Mouse (Mus musculus) midbrain, embryonic 11.5 days (tissue): ENCODE measurements around the gene Nkx2-2. TPM values are rescaled to one million over a fixed set of nuclear protein-coding genes. Genes with fewer than 3 reads are reported as not detected.

Experiments used
- ATAC-seq: fragments of 200-750 bp; cut with Nextera tagmentation; 2 replicates; pipeline ENCODE4 v1.8.0; 2017; ENCODE audit warnings: moderate TSS enrichment, moderate library complexity; ENCODE audit not compliant: low FRiP score
- DNase-seq: peaks from one replicate; pipeline ENCODE4 v3.0.0; 2015; ENCODE audit warnings: low spot score; ENCODE audit errors: missing footprints
- H3K27ac ChIP-seq: fragments of 300-500 bp; sonication (generic); 2 replicates; pipeline ENCODE4 v1.5.1; 2014; ENCODE audit warnings: low read depth, low read length
- H3K27me3 ChIP-seq: fragments of 300-500 bp; sonication (generic); 2 replicates; pipeline ENCODE4 v1.6.1; 2014; ENCODE audit warnings: mild to moderate bottlenecking, low read length, moderate library complexity, mixed read lengths; ENCODE audit not compliant: control insufficient read depth, insufficient read depth
- H3K36me3 ChIP-seq: fragments of 300-500 bp; sonication (generic); 2 replicates; pipeline ENCODE4 v1.6.1; 2014; ENCODE audit warnings: mild to moderate bottlenecking, low read length, moderate library complexity, mixed read lengths; ENCODE audit not compliant: control insufficient read depth, insufficient read depth
- H3K4me1 ChIP-seq: fragments of 300-500 bp; sonication (generic); 2 replicates; pipeline ENCODE4 v1.6.1; 2014; ENCODE audit warnings: low read length; ENCODE audit not compliant: control insufficient read depth, insufficient read depth
- H3K4me2 ChIP-seq: fragments of 300-500 bp; sonication (generic); 2 replicates; pipeline ENCODE4 v1.6.1; 2014; ENCODE audit warnings: mild to moderate bottlenecking, moderate library complexity
- H3K4me3 ChIP-seq: fragments of 300-500 bp; sonication (generic); 2 replicates; pipeline ENCODE4 v1.5.1; 2014; ENCODE audit warnings: low read depth, low read length
- H3K9ac ChIP-seq: fragments of 300-500 bp; sonication (generic); 2 replicates; pipeline ENCODE4 v1.6.1; 2014; ENCODE audit warnings: low read length
- H3K9me3 ChIP-seq: fragments of 300-500 bp; sonication (generic); 2 replicates; pipeline ENCODE4 v1.6.1; 2016; ENCODE audit warnings: low read length; ENCODE audit not compliant: control insufficient read depth
- WGBS: fragments of 180-500 bp; shearing (Covaris S2); extraction: QIAGEN DNeasy Blood & Tissue Kit; methylation state at CpG from one replicate; pipeline ENCODE4 v1.1.7; 2014; 5-methylcytosine and 5-hydroxymethylcytosine counted together
- polyA plus RNA-seq: library from polyadenylated mRNA; unstranded; fragments of >200 nt; fragmentation: Nextera tagmentation; extraction: Ambion mirVana; gene quantifications from 2 replicates; pipeline ENCODE4 v1.2.1, GENCODE M21; 2014

The Nkx2-2 gene
- polyA plus RNA-seq, 1 experiment from 2014 or later: 14.7 TPM

DNA sequence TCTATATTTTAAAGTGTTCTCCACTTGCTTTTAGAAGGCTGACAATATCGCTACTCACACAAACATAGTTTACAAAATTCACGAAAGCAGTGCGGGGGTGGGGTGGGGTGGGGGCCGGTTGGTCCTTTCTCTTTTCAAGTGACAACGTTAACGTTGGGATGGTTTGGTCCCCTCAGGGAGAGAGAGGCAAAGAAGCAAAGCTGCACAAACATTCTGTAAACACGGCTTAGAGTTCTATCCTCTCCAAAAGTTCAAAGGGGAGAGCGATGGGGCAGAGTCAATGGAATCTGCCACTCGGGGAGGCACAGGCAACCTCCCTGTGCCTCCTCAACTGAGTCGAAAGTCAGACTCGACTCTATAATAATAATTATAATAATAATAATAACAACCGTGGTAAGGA lies 10.5 kb downstream of the Nkx2-2 start:
- Histone ChIP-seq H3K4me2 (peak overlapping the region; percentile 39), H3K36me3 (no peaks in the 10 kb centered on the region), H3K4me3 (peak overlapping the region; percentile 37), H3K27me3 (peaks cover 90% of the 10 kb centered on the region), H3K4me1 (peaks cover 38% of the 10 kb centered on the region), H3K9ac (peak overlapping the region; percentile 56), H3K9me3 (no peaks in the 10 kb centered on the region), H3K27ac (no peak overlapping the region; the same call in 1 of the 2 replicates)
- DNase-seq (peak; percentile 93), ATAC-seq (no peak)
- under 1% methylated on average over 12 of the region's 12 CpGs for WGBS

DNA sequence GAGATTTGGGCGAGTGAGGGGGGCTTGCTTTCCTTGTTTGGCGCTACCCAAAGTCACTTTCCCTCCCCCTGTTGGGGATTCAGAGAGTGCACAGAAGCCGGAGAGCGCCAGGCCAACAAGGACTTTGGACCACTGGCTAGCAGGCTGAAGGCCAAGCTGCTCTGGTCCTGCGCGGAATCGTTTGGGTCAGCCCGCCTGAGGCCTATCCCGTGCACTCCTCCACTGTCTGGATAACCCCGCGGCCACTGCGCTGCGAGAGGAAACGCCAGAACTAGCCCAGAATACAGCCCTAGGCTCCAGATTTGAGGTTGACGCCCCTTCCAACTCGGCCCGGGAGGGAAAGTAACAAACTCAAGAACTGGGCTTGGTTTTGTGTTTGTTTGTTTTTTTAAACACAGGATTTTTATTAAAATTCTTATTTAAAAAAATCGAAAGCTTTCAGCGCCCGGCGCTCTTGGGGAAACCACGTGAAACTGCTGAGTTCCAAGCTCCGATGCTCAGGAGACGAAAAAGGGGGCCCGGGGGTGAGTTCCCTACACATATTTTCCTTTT lies 11.3 kb downstream of the Nkx2-2 start:
- ATAC-seq: no peak
- no peaks in the 10 kb centered on the region for H3K36me3 ChIP-seq
- H3K4me3 ChIP-seq: peak overlapping the region; percentile 37
- DNase-seq: peak; percentile 95
- WGBS: 1% methylated on average over 25 of the region's 25 CpGs
- peaks cover 90% of the 10 kb centered on the region for H3K27me3 ChIP-seq
- no peak overlapping the region for H3K27ac ChIP-seq
- H3K4me1 ChIP-seq: peaks cover 39% of the 10 kb centered on the region
- H3K4me2 ChIP-seq: peak overlapping the region; percentile 39
- H3K9me3 ChIP-seq: no peaks in the 10 kb centered on the region
- peak overlapping the region; percentile 56 for H3K9ac ChIP-seq

DNA sequence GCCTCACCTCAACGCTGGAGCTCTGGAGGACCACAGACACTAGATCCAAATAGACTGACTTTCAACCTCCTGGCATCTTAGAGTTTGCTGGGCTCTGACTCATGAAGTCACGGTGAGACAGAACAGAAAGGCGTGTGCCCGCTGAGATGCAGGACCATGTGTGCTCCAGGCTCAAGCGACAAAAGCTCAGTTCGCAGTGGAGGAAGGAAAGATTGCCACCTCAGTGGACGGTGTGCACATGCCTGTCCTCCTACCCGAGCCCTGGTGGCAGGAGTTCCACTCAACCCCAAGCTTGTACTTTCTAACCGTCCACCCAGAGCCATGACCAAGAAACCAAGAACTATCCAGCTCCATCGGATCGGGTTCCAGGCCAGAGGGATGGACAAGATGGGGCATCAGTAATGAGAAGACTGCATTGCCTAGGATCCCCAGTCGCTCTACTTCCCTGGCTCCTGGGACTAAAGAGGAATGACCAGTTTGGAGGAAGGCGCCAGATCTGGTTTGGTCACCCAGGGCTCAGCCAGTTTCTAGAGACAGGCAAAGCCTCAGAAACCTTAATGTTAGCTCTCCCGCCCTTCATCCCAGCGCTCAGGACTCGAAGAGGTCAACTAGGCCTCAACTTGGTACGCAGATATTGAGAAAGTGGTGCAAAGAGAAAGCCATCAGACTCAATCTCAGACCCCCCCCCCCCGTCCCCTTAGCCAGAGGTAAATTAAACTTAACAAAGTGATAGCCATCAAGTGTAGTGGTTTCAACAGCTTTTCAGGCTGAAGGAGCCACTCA lies 11.9 kb downstream of the Nkx2-2 start:
- Histone ChIP-seq H3K9ac (peak overlapping the region; percentile 56), H3K27ac (peak overlapping the region; percentile 32; the same call in 1 of the 2 replicates)
- WGBS: 6% methylated on average over 18 of the region's 18 CpGs

DNA sequence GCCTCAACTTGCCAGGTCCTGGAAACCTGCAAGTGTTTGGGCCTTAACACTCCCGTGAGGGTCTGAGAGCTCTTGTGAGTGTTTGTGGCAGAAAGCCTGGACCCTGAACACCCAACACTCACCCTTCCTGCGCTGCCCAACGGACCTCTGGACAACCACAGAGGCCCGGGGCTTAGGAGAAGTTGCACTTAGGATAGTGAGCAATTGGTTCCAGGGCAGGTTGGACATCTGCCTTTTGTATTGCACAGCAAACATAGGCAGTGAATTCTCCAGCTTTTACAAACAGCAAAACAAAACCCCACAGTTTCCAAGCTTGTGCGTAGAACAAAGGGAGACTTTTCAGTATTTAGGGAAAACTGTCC lies 12.8 kb downstream of the Nkx2-2 start:
- H3K4me1 ChIP-seq: peaks cover 31% of the 10 kb centered on the region
- ATAC-seq: no peak
- H3K4me3 ChIP-seq: peak overlapping the region; percentile 13; the same call in 1 of the 2 replicates
- no peaks in the 10 kb centered on the region for H3K36me3 ChIP-seq
- H3K27me3 ChIP-seq: peaks cover 80% of the 10 kb centered on the region
- peak overlapping the region; percentile 71 for H3K27ac ChIP-seq
- peak; percentile 96 for DNase-seq
- peak overlapping the region; percentile 39 for H3K4me2 ChIP-seq
- WGBS: under 1% methylated on average over 5 of the region's 5 CpGs
- peak overlapping the region; percentile 42 for H3K9ac ChIP-seq
- no peaks in the 10 kb centered on the region for H3K9me3 ChIP-seq

More for the DNA sequence above, 11.9 kb downstream of the Nkx2-2 start:
- Histone ChIP-seq H3K36me3 (no peaks in the 10 kb centered on the region), H3K4me2 (peak overlapping the region; percentile 39), H3K4me1 (peaks cover 33% of the 10 kb centered on the region), H3K4me3 (peak overlapping the region; percentile 37), H3K27me3 (peaks cover 86% of the 10 kb centered on the region), H3K9me3 (no peaks in the 10 kb centered on the region)
- DNase-seq: peak; percentile 96
- no peak for ATAC-seq

DNA sequence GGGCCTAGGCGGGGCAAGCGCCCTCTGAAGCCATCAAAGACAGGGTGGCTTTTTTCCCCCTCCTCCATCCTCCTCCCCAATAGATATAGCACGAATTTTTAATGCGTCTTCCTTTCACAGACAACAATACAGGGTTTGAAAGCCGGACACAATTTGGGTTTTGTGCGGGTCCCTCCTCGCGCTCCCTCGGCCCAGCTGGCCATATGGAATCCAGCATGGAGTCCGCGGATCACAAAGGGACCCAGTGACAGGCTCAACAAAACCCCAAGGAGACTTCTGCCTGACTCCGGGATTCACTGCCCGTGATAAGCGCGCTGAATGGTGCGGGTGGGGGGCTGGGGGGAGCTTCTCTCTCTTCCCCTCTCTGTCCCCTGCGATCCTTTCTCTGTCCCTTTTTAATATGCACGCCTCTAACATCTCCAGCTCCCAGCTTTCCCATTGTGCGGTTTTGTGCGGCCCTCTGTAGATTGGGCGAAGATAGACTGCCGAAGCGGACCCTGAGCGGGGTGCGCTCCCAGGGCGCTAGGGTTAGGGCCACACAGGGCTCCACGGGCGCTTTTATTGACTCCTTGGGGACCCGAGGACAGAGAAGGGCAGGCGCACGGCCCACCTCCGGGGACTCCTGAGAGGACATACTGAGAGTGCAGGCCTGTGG lies 13.3 kb downstream of the Nkx2-2 start:
- peaks cover 75% of the 10 kb centered on the region for H3K27me3 ChIP-seq
- H3K4me3 ChIP-seq: peak overlapping the region; percentile 13; the same call in 1 of the 2 replicates
- ATAC-seq (peak; percentile 79), DNase-seq (peak; percentile 96)
- peak overlapping the region; percentile 39 for H3K4me2 ChIP-seq
- peak overlapping the region; percentile 42 for H3K9ac ChIP-seq
- peaks cover 27% of the 10 kb centered on the region for H3K4me1 ChIP-seq
- under 1% methylated on average over 31 of the region's 32 CpGs for WGBS
- no peaks in the 10 kb centered on the region for H3K36me3 ChIP-seq
- no peaks in the 10 kb centered on the region for H3K9me3 ChIP-seq
- H3K27ac ChIP-seq: peak overlapping the region; percentile 71

DNA sequence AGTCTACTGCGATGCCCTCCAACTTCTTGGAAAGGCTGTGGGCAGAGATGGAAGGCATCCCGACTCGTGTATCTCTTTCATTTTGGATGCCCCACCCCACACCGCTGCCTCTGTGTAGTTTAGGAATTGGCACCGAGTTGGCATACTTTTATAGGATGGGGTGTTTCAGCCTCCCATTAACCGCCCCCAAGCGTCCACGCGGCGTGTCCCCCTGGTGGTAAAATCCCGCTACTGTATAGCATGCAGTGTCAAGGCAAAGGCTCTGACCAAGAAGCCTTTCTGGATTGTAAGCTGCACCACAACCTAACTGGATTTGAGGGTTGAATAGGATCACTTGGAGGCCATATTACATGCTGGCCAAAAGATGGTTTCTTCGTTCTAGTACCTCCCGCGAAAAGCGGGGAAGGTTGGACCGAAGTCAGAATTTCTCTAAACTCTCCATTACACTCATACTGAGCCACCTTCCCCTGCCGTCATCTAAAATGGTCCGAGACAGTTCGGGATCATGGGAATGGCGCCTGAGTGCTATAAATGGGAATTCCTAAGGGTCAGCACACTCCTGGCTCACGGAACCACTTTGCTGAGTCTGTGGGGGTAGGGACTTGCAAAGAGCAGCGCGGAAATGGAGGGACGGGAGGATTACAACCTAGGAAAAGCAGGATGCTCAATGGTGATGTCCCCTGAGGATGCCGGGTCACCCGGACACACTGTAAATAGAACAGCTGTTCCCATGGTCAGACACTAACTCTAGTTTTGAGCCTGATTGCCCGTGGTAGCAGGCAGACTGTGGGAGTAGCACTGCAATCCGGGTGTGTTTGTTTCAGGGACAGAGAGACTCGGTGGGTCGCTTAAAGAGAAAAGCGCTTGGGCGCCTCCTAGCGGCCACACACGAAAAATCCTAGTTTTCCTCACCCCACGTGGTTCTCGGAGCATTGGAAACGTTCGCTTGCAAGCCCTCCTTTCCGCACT lies 15.7 kb downstream of the Nkx2-2 start:
- ATAC-seq: peak; percentile 39
- DNase-seq: peak; percentile 98
- Histone ChIP-seq H3K27ac (no peak overlapping the region), H3K4me2 (peak overlapping the region; percentile 43), H3K36me3 (no peaks in the 10 kb centered on the region), H3K27me3 (peaks cover 57% of the 10 kb centered on the region), H3K4me1 (peaks cover 16% of the 10 kb centered on the region), H3K4me3 (peak overlapping the region; percentile 13), H3K9me3 (no peaks in the 10 kb centered on the region), H3K9ac (no peak overlapping the region)
- 1% methylated on average over 39 of the region's 39 CpGs for WGBS

DNA sequence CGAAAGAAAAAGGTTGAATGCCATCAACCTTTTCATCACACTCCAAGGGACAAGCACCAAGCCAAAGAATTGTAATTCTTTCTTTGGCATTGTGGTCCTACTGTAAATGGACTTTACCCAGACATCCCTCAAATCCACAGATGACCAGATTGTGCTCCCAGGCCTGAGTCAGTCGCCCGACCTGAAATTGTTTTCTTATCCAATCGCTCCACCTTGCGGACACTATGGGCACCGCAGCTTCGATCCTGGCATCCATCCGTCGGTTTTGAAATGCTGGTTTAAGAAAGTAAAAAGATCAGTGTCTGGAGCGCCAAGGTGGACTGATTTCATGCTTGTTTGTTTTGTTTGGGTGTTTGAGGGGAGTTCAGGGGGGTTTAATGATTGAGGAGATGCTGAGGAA lies 16.4 kb downstream of the Nkx2-2 start:
- Histone ChIP-seq H3K4me2 (no peak overlapping the region; the same call in 1 of the 2 replicates), H3K9me3 (no peaks in the 10 kb centered on the region), H3K36me3 (no peaks in the 10 kb centered on the region), H3K27ac (no peak overlapping the region), H3K4me1 (peaks cover 16% of the 10 kb centered on the region), H3K9ac (no peak overlapping the region), H3K27me3 (peaks cover 50% of the 10 kb centered on the region), H3K4me3 (no peak overlapping the region)
- WGBS: 7% methylated on average over 10 of the region's 10 CpGs
- peak; percentile 6; the same call in 1 of the 2 replicates for ATAC-seq
- DNase-seq: peak; percentile 99

DNA sequence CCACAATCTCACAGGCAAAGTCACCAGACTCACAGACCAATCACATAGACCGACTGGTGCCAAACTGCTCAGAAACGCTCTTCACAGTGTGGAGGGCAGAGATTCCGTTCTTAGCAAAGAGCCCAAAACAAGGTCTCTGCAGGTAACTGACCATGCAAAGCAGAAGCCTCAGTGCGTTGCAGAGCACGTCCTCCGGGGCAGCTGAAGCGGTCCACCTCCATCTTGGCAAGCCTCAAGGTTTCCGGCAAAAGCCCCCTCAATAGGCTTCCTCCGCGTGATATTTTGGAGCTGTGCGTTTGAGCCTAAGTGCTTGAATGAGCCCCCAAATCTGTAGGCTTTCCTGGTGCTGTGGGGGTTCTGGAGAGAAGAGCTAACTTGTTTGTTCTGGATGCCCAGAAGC lies 18.7 kb downstream of the Nkx2-2 start:
- DNase-seq (peak; percentile 73), ATAC-seq (no peak)
- WGBS: 91% methylated on average over 11 of the region's 11 CpGs
- H3K4me2 ChIP-seq: no peak overlapping the region
- no peaks in the 10 kb centered on the region for H3K36me3 ChIP-seq
- peaks cover 28% of the 10 kb centered on the region for H3K27me3 ChIP-seq
- H3K4me3 ChIP-seq: no peak overlapping the region
- no peaks in the 10 kb centered on the region for H3K9me3 ChIP-seq
- no peak overlapping the region for H3K27ac ChIP-seq
- peaks cover 6% of the 10 kb centered on the region for H3K4me1 ChIP-seq
- no peak overlapping the region for H3K9ac ChIP-seq
